In genomic region chr9:119087309-119087708, GRCm38 (mm10) we compare ENCODE assay signal across 11 mouse cellular contexts. TPM values are rescaled to one million over a fixed set of nuclear protein-coding genes. Genes with fewer than 3 reads are reported as not detected.
DNase-seq lines count a peak whose midpoint lies in the region; ATAC-seq and TF ChIP-seq lines count a peak whose summit lies in the region.
"Had no signal": no experiment of that assay in that cellular context is flagged by ENCODE, and none has a peak within 500 bp of the region (broad histone marks: within the 10 kb centered on the region; RNA-seq: fewer than 3 reads in every experiment).

No protein-coding gene starts in this region.

- 76% methylated on average over 5 of the region's 5 CpGs for WGBS in heart, embryonic 14.5 days
- 89% methylated on average over 5 of the region's 5 CpGs for WGBS in midbrain, embryonic 12.5 days
- 86% methylated on average over 5 of the region's 5 CpGs for WGBS in midbrain, embryonic 15.5 days
- WGBS in intestine, postnatal 0 days: 79% methylated on average over 5 of the region's 5 CpGs
- WGBS in stomach, embryonic 15.5 days: 81% methylated on average over 5 of the region's 5 CpGs

- peaks cover 12% of the 10 kb centered on the region; the same call in 1 of the 2 replicates for H3K36me3 ChIP-seq in heart, embryonic 14.5 days (ENCODE audit: control insufficient read depth, insufficient read depth, low read length)
- 0 out of 2 replicates have a peak, but pooled peaks cover 4% of the 10 kb centered on the region for H3K36me3 ChIP-seq in midbrain, embryonic 12.5 days
- no peaks in the 10 kb centered on the region for H3K36me3 ChIP-seq in midbrain, embryonic 15.5 days (replicated peaks)
- H3K36me3 ChIP-seq in intestine, postnatal 0 days (ENCODE audit: control insufficient read depth, insufficient read depth): peaks cover 2% of the 10 kb centered on the region; the same call in 1 of the 2 replicates
- 0 out of 2 replicates have a peak, but pooled peaks cover 2% of the 10 kb centered on the region for H3K36me3 ChIP-seq in stomach, embryonic 15.5 days

- no peak for ATAC-seq in heart, embryonic 14.5 days (ENCODE audit: insufficient number of reproducible peaks, insufficient read depth, low FRiP score, low read depth)
- no peak for ATAC-seq in midbrain, embryonic 12.5 days (ENCODE audit: low FRiP score, low read depth)
- no peak for ATAC-seq in midbrain, embryonic 15.5 days (replicated peaks)
- no peak for ATAC-seq in intestine, postnatal 0 days
- no peak for ATAC-seq in stomach, embryonic 15.5 days (ENCODE audit: insufficient read depth, low FRiP score, low read depth)
- ATAC-seq in inflammation-experienced regulatory T-cells, adult 6 months: no peak

- H3K9me3 ChIP-seq in heart, embryonic 14.5 days (ENCODE audit: control insufficient read depth, low read length): no peaks in the 10 kb centered on the region
- no peaks in the 10 kb centered on the region for H3K9me3 ChIP-seq in midbrain, embryonic 12.5 days
- no peaks in the 10 kb centered on the region for H3K9me3 ChIP-seq in midbrain, embryonic 15.5 days
- no peaks in the 10 kb centered on the region for H3K9me3 ChIP-seq in intestine, postnatal 0 days (ENCODE audit: control insufficient read depth)
- H3K9me3 ChIP-seq in stomach, embryonic 15.5 days: no peaks in the 10 kb centered on the region
- H3K9me3 ChIP-seq: megakaryocyte, embryonic 14.5 days had no signal

- TF ChIP-seq CTCF in intestine, postnatal 0 days (IDR thresholded peaks at IDR 0.05; ENCODE audit: low read depth): no peak

- peak overlapping the region in 1 of 2 experiments; percentile 42; a peak in 1 of 4 replicates for H3K4me3 ChIP-seq in heart, embryonic 14.5 days (ENCODE audit: control insufficient read depth in 1 of 2, insufficient read depth in 1 of 2, low read depth in 1 of 2, low read length in 2 of 2)
- no peak overlapping the region; the same call in 1 of the 2 replicates for H3K4me3 ChIP-seq in midbrain, embryonic 12.5 days
- H3K4me3 ChIP-seq in midbrain, embryonic 15.5 days: no peak overlapping the region
- H3K4me3 ChIP-seq in intestine, postnatal 0 days (ENCODE audit: low read depth, low read length): no peak overlapping the region
- peak overlapping the region; percentile 51; the same call in 1 of the 2 replicates for H3K4me3 ChIP-seq in stomach, embryonic 15.5 days (replicated peaks)

- H3K27me3 ChIP-seq in heart, embryonic 14.5 days (ENCODE audit: control insufficient read depth, insufficient read depth, low read length): no peaks in the 10 kb centered on the region
- H3K27me3 ChIP-seq in midbrain, embryonic 12.5 days: peaks cover 46% of the 10 kb centered on the region
- H3K27me3 ChIP-seq in midbrain, embryonic 15.5 days (replicated peaks): peaks cover 9% of the 10 kb centered on the region
- no peaks in the 10 kb centered on the region; the same call in 1 of the 2 replicates for H3K27me3 ChIP-seq in intestine, postnatal 0 days (replicated peaks; ENCODE audit: control insufficient read depth, insufficient read depth, low read length)
- H3K27me3 ChIP-seq in stomach, embryonic 15.5 days (replicated peaks): no peaks in the 10 kb centered on the region

- H3K4me2 ChIP-seq in heart, embryonic 14.5 days (ENCODE audit: low read length): peak overlapping the region; percentile 70
- H3K4me2 ChIP-seq in midbrain, embryonic 12.5 days (replicated peaks): 0 out of 2 replicates have a peak overlapping the region, but pooled peaks have one; percentile 44
- H3K4me2 ChIP-seq in midbrain, embryonic 15.5 days: no peak overlapping the region
- peak overlapping the region; percentile 79 for H3K4me2 ChIP-seq in intestine, postnatal 0 days (replicated peaks; ENCODE audit: low read depth)
- peak overlapping the region; percentile 75 for H3K4me2 ChIP-seq in stomach, embryonic 15.5 days

- peak overlapping the region in 1 of 2 experiments; percentile 85; a peak in 1 of 4 replicates for H3K27ac ChIP-seq in heart, embryonic 14.5 days (replicated peaks in 1 of 2; ENCODE audit: control insufficient read depth in 1 of 2, insufficient read depth in 1 of 2, low read depth in 2 of 2, low read length in 2 of 2)
- no peak overlapping the region for H3K27ac ChIP-seq in midbrain, embryonic 12.5 days (replicated peaks)
- no peak overlapping the region for H3K27ac ChIP-seq in midbrain, embryonic 15.5 days
- H3K27ac ChIP-seq in intestine, postnatal 0 days (ENCODE audit: low read depth, low read length): no peak overlapping the region
- H3K27ac ChIP-seq in stomach, embryonic 15.5 days: peak overlapping the region; percentile 95; the same call in 1 of the 2 replicates
- H3K27ac ChIP-seq: hindbrain, embryonic 14.5 days; liver, embryonic 14.5 days had no signal

- DNase-seq in heart, adult 9 months (ENCODE audit: low spot score in 2 of 2): no peak
- no peak for DNase-seq in cerebellum, adult 11 months

- H3K4me1 ChIP-seq in heart, embryonic 14.5 days (ENCODE audit: control insufficient read depth in 2 of 2, insufficient read depth in 2 of 2, low read length in 2 of 2): peaks cover 38 to 59% of the 10 kb centered on the region in 2 experiments
- H3K4me1 ChIP-seq in midbrain, embryonic 12.5 days: peaks cover 36% of the 10 kb centered on the region
- H3K4me1 ChIP-seq in midbrain, embryonic 15.5 days: peaks cover 32% of the 10 kb centered on the region
- peaks cover 8% of the 10 kb centered on the region for H3K4me1 ChIP-seq in intestine, postnatal 0 days (replicated peaks; ENCODE audit: control insufficient read depth, insufficient read depth, low read length)
- H3K4me1 ChIP-seq in stomach, embryonic 15.5 days: peaks cover 41% of the 10 kb centered on the region

- no peak overlapping the region for H3K9ac ChIP-seq in heart, embryonic 14.5 days (ENCODE audit: low read length)
- H3K9ac ChIP-seq in midbrain, embryonic 12.5 days (replicated peaks): no peak overlapping the region
- H3K9ac ChIP-seq in midbrain, embryonic 15.5 days: no peak overlapping the region
- no peak overlapping the region for H3K9ac ChIP-seq in intestine, postnatal 0 days (ENCODE audit: low read depth, low read length)
- no peak overlapping the region for H3K9ac ChIP-seq in stomach, embryonic 15.5 days
- H3K9ac ChIP-seq: hindbrain, embryonic 14.5 days; liver, embryonic 14.5 days had no signal

RNA-seq across cellular contexts. Expression of gene Plcd1, which starts 6.0 kb away (rescaled TPM):
- 14.9 and 18.1 TPM in 2 replicates for polyA plus RNA-seq in heart, embryonic 14.5 days (2014; fragmentation: Nextera tagmentation; extraction: Ambion mirVana)
- 22.4 and 31.9 TPM in 2 replicates for polyA plus RNA-seq in midbrain, embryonic 12.5 days (2016; fragmentation: Nextera tagmentation; extraction: Ambion mirVana)
- polyA plus RNA-seq in midbrain, embryonic 15.5 days (2015; fragmentation: Nextera tagmentation; extraction: Ambion mirVana): 15.6 and 16.4 TPM in 2 replicates
- polyA plus RNA-seq in intestine, postnatal 0 days (2015; fragmentation: Nextera tagmentation; extraction: Ambion mirVana): 6.3 and 6.5 TPM in 2 replicates
- 39.4 and 50.5 TPM in 2 replicates for polyA plus RNA-seq in stomach, embryonic 15.5 days (2015; fragmentation: Nextera tagmentation; extraction: Ambion mirVana)
- polyA plus RNA-seq in inflammation-experienced regulatory T-cells, adult 6 months (2017; shearing (Covaris generic)): 1 to 10 TPM in 2 of 3 experiments, under 1 TPM in 1; 0.34 to 1.9 (median 1.8) TPM

RNA-seq across cellular contexts. Expression of gene Dlec1, which starts 15.0 kb away (rescaled TPM):
- polyA plus RNA-seq in heart, embryonic 14.5 days (2014; fragmentation: Nextera tagmentation; extraction: Ambion mirVana): 0.50 and 0.55 TPM in 2 replicates
- polyA plus RNA-seq in midbrain, embryonic 12.5 days (2016; fragmentation: Nextera tagmentation; extraction: Ambion mirVana): 0.56 and 1.1 TPM in 2 replicates
- polyA plus RNA-seq in midbrain, embryonic 15.5 days (2015; fragmentation: Nextera tagmentation; extraction: Ambion mirVana): 0.94 and 1.0 TPM in 2 replicates
- polyA plus RNA-seq in intestine, postnatal 0 days (2015; fragmentation: Nextera tagmentation; extraction: Ambion mirVana): 0.05 and 0.07 TPM in 2 replicates
- polyA plus RNA-seq in stomach, embryonic 15.5 days (2015; fragmentation: Nextera tagmentation; extraction: Ambion mirVana): 0.85 and 0.89 TPM in 2 replicates
- polyA plus RNA-seq in inflammation-experienced regulatory T-cells, adult 6 months (2017; shearing (Covaris generic)): under 1 TPM in 2 of 3 experiments, not detected in 1; 0.15 to 0.34 TPM

RNA-seq across cellular contexts. Expression of gene Vill, which starts 34.7 kb away (rescaled TPM):
- polyA plus RNA-seq in heart, embryonic 14.5 days (2014; fragmentation: Nextera tagmentation; extraction: Ambion mirVana): 10.7 and 11.2 TPM in 2 replicates
- 6.3 and 9.1 TPM in 2 replicates for polyA plus RNA-seq in midbrain, embryonic 12.5 days (2016; fragmentation: Nextera tagmentation; extraction: Ambion mirVana)
- 3.0 and 3.6 TPM in 2 replicates for polyA plus RNA-seq in midbrain, embryonic 15.5 days (2015; fragmentation: Nextera tagmentation; extraction: Ambion mirVana)
- polyA plus RNA-seq in intestine, postnatal 0 days (2015; fragmentation: Nextera tagmentation; extraction: Ambion mirVana): 3.6 and 5.1 TPM in 2 replicates
- 31.6 and 33.6 TPM in 2 replicates for polyA plus RNA-seq in stomach, embryonic 15.5 days (2015; fragmentation: Nextera tagmentation; extraction: Ambion mirVana)
- polyA plus RNA-seq in inflammation-experienced regulatory T-cells, adult 6 months (2017; shearing (Covaris generic)): 10 to 100 TPM; 17.6 to 20.9 (median 17.8) TPM
